Mouse (Mus musculus): ENCODE results near the gene Mta1.
A peak's percentile ranks its signal among the peaks of the same experiment; 100 is the strongest.

Mta1 gene

DNA sequence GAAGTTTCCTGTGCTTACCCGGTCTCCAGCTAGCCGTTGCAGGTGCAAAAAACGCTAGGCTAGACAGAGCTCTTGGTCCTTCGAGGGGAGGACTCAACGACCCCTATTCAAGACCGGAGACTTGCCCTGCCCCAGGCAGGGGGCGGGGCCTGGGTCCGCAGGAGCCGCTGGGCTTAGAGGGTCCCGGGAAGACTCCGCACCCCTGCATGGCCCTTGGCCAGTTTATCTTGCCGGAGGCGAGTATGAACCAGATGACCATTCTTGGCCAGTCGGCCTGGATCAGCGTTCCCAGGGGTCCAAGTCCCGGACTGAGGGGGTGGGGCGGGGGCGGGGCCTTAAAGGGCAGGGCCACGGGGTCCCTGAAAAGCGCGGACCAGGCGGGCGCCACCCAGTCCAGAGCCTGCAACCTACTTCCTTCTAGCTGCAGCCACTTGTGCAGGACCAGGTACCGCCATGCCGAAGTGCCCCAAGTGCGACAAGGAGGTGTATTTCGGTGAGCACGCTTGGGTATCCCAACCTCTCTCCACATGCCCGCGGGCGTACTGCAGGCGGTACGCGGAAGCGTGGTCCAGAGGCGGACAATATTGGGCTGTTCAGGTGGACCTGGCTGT, 53.7 kb downstream of the Mta1 start:
- peaks cover 46% of the 10 kb centered on the region for H3K27me3 ChIP-seq (ENCODE audit: insufficient read depth, low read length)
- TF ChIP-seq NANOG (IDR thresholded peaks at IDR 0.05; ENCODE audit: borderline replicate concordance, low read length) (no peak), POU5F1 (IDR thresholded peaks at IDR 0.05; ENCODE audit: borderline replicate concordance, low read length) (no peak), CTCF (conservative IDR thresholded peaks at IDR 0.05; ENCODE audit: low read length) (no peak)
- H3K4me1 ChIP-seq (replicated peaks; ENCODE audit: low read depth, low read length): peaks cover 91% of the 10 kb centered on the region
- H3K4me3 ChIP-seq (replicated peaks; ENCODE audit: low read length): peak overlapping the region; percentile 82
- H3K9me3 ChIP-seq (ENCODE audit: low read length): no peaks in the 10 kb centered on the region
- H3K36me3 ChIP-seq (ENCODE audit: insufficient read depth, low read length): peaks cover 15% of the 10 kb centered on the region

GRCm38 (mm10) chr12:113152272-113152661, 54.2 kb downstream of the Mta1 start:
- Histone ChIP-seq H3K9me3 (ENCODE audit: low read length) (no peaks in the 10 kb centered on the region), H3K27me3 (ENCODE audit: insufficient read depth, low read length) (peaks cover 42% of the 10 kb centered on the region), H3K4me3 (replicated peaks; ENCODE audit: low read length) (peak overlapping the region; percentile 82), H3K4me1 (replicated peaks; ENCODE audit: low read depth, low read length) (peaks cover 91% of the 10 kb centered on the region), H3K36me3 (ENCODE audit: insufficient read depth, low read length) (peaks cover 17% of the 10 kb centered on the region)
- TF ChIP-seq NANOG (IDR thresholded peaks at IDR 0.05; ENCODE audit: borderline replicate concordance, low read length): no peak
- no peak for TF ChIP-seq POU5F1 (IDR thresholded peaks at IDR 0.05; ENCODE audit: borderline replicate concordance, low read length)
- no peak for TF ChIP-seq CTCF (conservative IDR thresholded peaks at IDR 0.05; ENCODE audit: low read length)

DNA sequence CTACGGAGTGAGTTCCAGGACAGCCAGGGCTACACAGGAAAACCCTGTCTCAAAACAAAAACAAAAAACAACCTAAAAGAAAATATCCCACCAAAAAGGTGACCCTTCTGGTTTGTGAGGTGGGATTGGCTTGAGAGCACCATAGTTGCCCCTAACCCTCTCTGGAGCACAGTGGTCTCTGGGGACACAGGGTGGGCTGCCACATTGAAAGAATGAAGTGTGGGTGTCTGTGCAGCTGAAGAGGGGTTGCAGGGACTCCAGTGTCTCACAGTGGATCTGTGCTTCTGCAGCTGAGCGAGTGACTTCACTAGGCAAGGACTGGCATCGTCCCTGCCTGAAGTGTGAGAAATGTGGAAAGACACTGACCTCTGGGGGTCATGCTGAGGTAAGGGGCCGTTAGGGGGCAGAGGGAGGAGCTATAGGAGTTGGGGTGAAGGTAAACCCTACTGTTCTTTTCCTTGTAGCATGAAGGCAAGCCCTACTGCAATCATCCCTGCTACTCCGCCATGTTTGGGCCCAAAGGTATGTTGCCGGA, 55.0 kb downstream of the Mta1 start:
- Histone ChIP-seq H3K9me3 (ENCODE audit: low read length) (no peaks in the 10 kb centered on the region), H3K4me3 (replicated peaks; ENCODE audit: low read length) (peak overlapping the region; percentile 82), H3K36me3 (ENCODE audit: insufficient read depth, low read length) (peaks cover 24% of the 10 kb centered on the region), H3K4me1 (replicated peaks; ENCODE audit: low read depth, low read length) (peaks cover 91% of the 10 kb centered on the region), H3K27me3 (ENCODE audit: insufficient read depth, low read length) (peaks cover 39% of the 10 kb centered on the region)
- no peak for TF ChIP-seq CTCF (conservative IDR thresholded peaks at IDR 0.05; ENCODE audit: low read length)
- TF ChIP-seq POU5F1 (IDR thresholded peaks at IDR 0.05; ENCODE audit: borderline replicate concordance, low read length): no peak
- no peak for TF ChIP-seq NANOG (IDR thresholded peaks at IDR 0.05; ENCODE audit: borderline replicate concordance, low read length)

DNA sequence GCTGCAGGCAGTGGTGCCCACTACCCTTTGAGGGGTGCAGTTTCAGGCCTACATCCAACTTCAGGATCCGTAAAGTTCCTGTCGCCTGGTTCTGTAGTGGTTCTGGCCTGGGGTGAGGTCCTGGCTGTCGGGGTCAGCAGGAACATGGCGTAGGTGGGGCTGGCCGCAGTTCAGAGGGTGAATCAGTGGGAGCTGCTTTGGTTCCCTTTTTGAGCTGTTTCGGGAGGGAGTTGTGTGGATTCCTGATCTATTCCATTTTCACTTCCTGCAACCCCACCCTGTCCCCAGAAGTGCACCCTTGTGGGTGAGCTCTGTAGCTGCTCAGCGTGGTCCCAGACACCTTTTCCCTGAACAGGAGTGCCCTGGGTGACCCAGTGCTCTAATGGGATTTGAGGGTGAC, 55.9 kb downstream of the Mta1 start:
- Histone ChIP-seq H3K9me3 (ENCODE audit: low read length) (no peaks in the 10 kb centered on the region), H3K27me3 (ENCODE audit: insufficient read depth, low read length) (peaks cover 39% of the 10 kb centered on the region), H3K36me3 (ENCODE audit: insufficient read depth, low read length) (peaks cover 27% of the 10 kb centered on the region), H3K4me3 (replicated peaks; ENCODE audit: low read length) (no peak overlapping the region; the same call in 1 of the 2 replicates), H3K4me1 (replicated peaks; ENCODE audit: low read depth, low read length) (peaks cover 84% of the 10 kb centered on the region)
- TF ChIP-seq NANOG (IDR thresholded peaks at IDR 0.05; ENCODE audit: borderline replicate concordance, low read length) (no peak), POU5F1 (IDR thresholded peaks at IDR 0.05; ENCODE audit: borderline replicate concordance, low read length) (no peak), CTCF (conservative IDR thresholded peaks at IDR 0.05; ENCODE audit: low read length) (no peak)

- Histone ChIP-seq H3K27me3 (ENCODE audit: insufficient read depth, low read length) (peaks cover 33% of the 10 kb centered on the region), H3K4me3 (replicated peaks; ENCODE audit: low read length) (peak overlapping the region; percentile 68), H3K36me3 (ENCODE audit: insufficient read depth, low read length) (peaks cover 32% of the 10 kb centered on the region), H3K9me3 (ENCODE audit: low read length) (no peaks in the 10 kb centered on the region), H3K4me1 (replicated peaks; ENCODE audit: low read depth, low read length) (peaks cover 82% of the 10 kb centered on the region)
- TF ChIP-seq NANOG (IDR thresholded peaks at IDR 0.05; ENCODE audit: borderline replicate concordance, low read length): no peak
Observed at GRCm38 (mm10) chr12:113154747-113155075, 56.6 kb downstream of the Mta1 start.

GRCm38 (mm10) chr12:113155076-113155771, 57.1 kb downstream of the Mta1 start:
- Histone ChIP-seq H3K4me3 (replicated peaks; ENCODE audit: low read length) (peak overlapping the region; percentile 68), H3K36me3 (ENCODE audit: insufficient read depth, low read length) (peaks cover 38% of the 10 kb centered on the region), H3K27me3 (ENCODE audit: insufficient read depth, low read length) (peaks cover 29% of the 10 kb centered on the region), H3K4me1 (replicated peaks; ENCODE audit: low read depth, low read length) (peaks cover 82% of the 10 kb centered on the region), H3K9me3 (ENCODE audit: low read length) (no peaks in the 10 kb centered on the region)
- TF ChIP-seq POU5F1 (IDR thresholded peaks at IDR 0.05; ENCODE audit: borderline replicate concordance, low read length) (no peak), CTCF (conservative IDR thresholded peaks at IDR 0.05; ENCODE audit: low read length) (no peak), NANOG (IDR thresholded peaks at IDR 0.05; ENCODE audit: borderline replicate concordance, low read length) (0 out of 2 replicates have a peak, but pooled peaks have one; percentile 22)

GRCm38 (mm10) chr12:113155887-113156539, 57.9 kb downstream of the Mta1 start, which contains the start of gene Tedc1:
TSS of gene Tedc1 (plus strand) at chr12:113156421.
- Histone ChIP-seq H3K36me3 (ENCODE audit: insufficient read depth, low read length) (peaks cover 44% of the 10 kb centered on the region), H3K4me3 (replicated peaks; ENCODE audit: low read length) (peak within 1 kb of the TSS; percentile 88), H3K4me1 (replicated peaks; ENCODE audit: low read depth, low read length) (peaks cover 82% of the 10 kb centered on the region), H3K9me3 (ENCODE audit: low read length) (no peaks in the 10 kb centered on the region), H3K27me3 (ENCODE audit: insufficient read depth, low read length) (peaks cover 21% of the 10 kb centered on the region)
- TF ChIP-seq NANOG (IDR thresholded peaks at IDR 0.05; ENCODE audit: borderline replicate concordance, low read length) (no peak), CTCF (conservative IDR thresholded peaks at IDR 0.05; ENCODE audit: low read length) (peak; percentile 65), POU5F1 (IDR thresholded peaks at IDR 0.05; ENCODE audit: borderline replicate concordance, low read length) (no peak)

GRCm38 (mm10) chr12:113156540-113156929, 58.5 kb downstream of the Mta1 start:
- peaks cover 16% of the 10 kb centered on the region for H3K27me3 ChIP-seq (ENCODE audit: insufficient read depth, low read length)
- TF ChIP-seq CTCF (conservative IDR thresholded peaks at IDR 0.05; ENCODE audit: low read length) (no peak), NANOG (IDR thresholded peaks at IDR 0.05; ENCODE audit: borderline replicate concordance, low read length) (no peak), POU5F1 (IDR thresholded peaks at IDR 0.05; ENCODE audit: borderline replicate concordance, low read length) (no peak)
- peaks cover 81% of the 10 kb centered on the region for H3K4me1 ChIP-seq (replicated peaks; ENCODE audit: low read depth, low read length)
- peaks cover 49% of the 10 kb centered on the region for H3K36me3 ChIP-seq (ENCODE audit: insufficient read depth, low read length)
- H3K9me3 ChIP-seq (ENCODE audit: low read length): no peaks in the 10 kb centered on the region
- H3K4me3 ChIP-seq (replicated peaks; ENCODE audit: low read length): peak overlapping the region; percentile 88
